Comparison of ENCODE assay signal across 12 mouse cellular contexts in genomic region chr7:52467135-52467534, GRCm38 (mm10).
DNase-seq lines count a peak whose midpoint lies in the region; ATAC-seq and TF ChIP-seq lines count a peak whose summit lies in the region.
"Had no signal": no experiment of that assay in that cellular context is flagged by ENCODE, and none has a peak within 500 bp of the region (broad histone marks: within the 10 kb centered on the region; RNA-seq: fewer than 3 reads in every experiment).

No protein-coding gene starts in this region.

- no peaks in the 10 kb centered on the region for H3K36me3 ChIP-seq in heart, postnatal 0 days (replicated peaks; ENCODE audit: control insufficient read depth, insufficient read depth, low read length)
- H3K36me3 ChIP-seq in liver, embryonic 14.5 days (replicated peaks; ENCODE audit: control insufficient read depth, insufficient read depth, low read depth), result no peaks in the 10 kb centered on the region
- no peaks in the 10 kb centered on the region for H3K36me3 ChIP-seq in MEL (ENCODE audit: control insufficient read depth in 1 of 2, insufficient read depth in 2 of 2, low read length in 2 of 2)
- H3K36me3 ChIP-seq: limb, embryonic 10.5 days; lung, embryonic 15.5 days; midbrain, embryonic 10.5 days had no signal

- DNase-seq in heart, postnatal 0 days (ENCODE audit: low spot score), result no peak
- no peak for DNase-seq in heart, postnatal 4 days
- no peak for DNase-seq in liver, embryonic 14.5 days (ENCODE audit: low read depth in 3 of 3, low spot score in 3 of 3)
- DNase-seq in liver (no peak), MEL (ENCODE audit: low read depth, low spot score) (peak; percentile 29)
- DNase-seq in retina, embryonic 14.5 days (ENCODE audit: low spot score), result peak; percentile 32
- DNase-seq in adrenal gland, adult 8-10 months, result no peak
- DNase-seq: cerebellum, postnatal 25 days had no signal

- H3K79me2 ChIP-seq in MEL (ENCODE audit: control insufficient read depth, insufficient read depth, low read length, poor library complexity), result no peaks in the 10 kb centered on the region

- H3K9me3 ChIP-seq in heart, postnatal 0 days (replicated peaks; ENCODE audit: control insufficient read depth, low read length), result no peaks in the 10 kb centered on the region
- no peaks in the 10 kb centered on the region for H3K9me3 ChIP-seq in liver, embryonic 14.5 days (ENCODE audit: control insufficient read depth, low read length)
- H3K9me3 ChIP-seq in MEL (replicated peaks; ENCODE audit: insufficient read depth, low read length), result no peaks in the 10 kb centered on the region
- H3K9me3 ChIP-seq: limb, embryonic 10.5 days; lung, embryonic 15.5 days; midbrain, embryonic 10.5 days had no signal

- H3K4me3 ChIP-seq in heart, postnatal 0 days (ENCODE audit: low read depth, low read length), result no peak overlapping the region
- no peak overlapping the region for H3K4me3 ChIP-seq in liver, embryonic 14.5 days (ENCODE audit: insufficient read depth in 1 of 2, low read depth in 2 of 2, low read length in 2 of 2)
- H3K4me3 ChIP-seq in MEL (ENCODE audit: control insufficient read depth in 1 of 2, insufficient read depth in 1 of 2, low read depth in 2 of 2, low read length in 2 of 2), result no peak overlapping the region
- H3K4me3 ChIP-seq: limb, embryonic 10.5 days; lung, embryonic 15.5 days; midbrain, embryonic 10.5 days had no signal

- no peak overlapping the region for H3K4me2 ChIP-seq in heart, postnatal 0 days (ENCODE audit: low read depth, low read length)
- no peak overlapping the region for H3K4me2 ChIP-seq in liver, embryonic 14.5 days (ENCODE audit: low read depth)
- H3K4me2 ChIP-seq: lung, embryonic 15.5 days had no signal

- no peak overlapping the region for H3K9ac ChIP-seq in heart, postnatal 0 days (replicated peaks; ENCODE audit: low read depth, low read length)
- no peak overlapping the region for H3K9ac ChIP-seq in liver, embryonic 14.5 days (replicated peaks)
- no peak overlapping the region for H3K9ac ChIP-seq in MEL (ENCODE audit: control insufficient read depth, low read depth, low read length, poor library complexity, severe bottlenecking)
- H3K9ac ChIP-seq: lung, embryonic 15.5 days had no signal

- H3K27ac ChIP-seq in heart, postnatal 0 days (ENCODE audit: low read depth), result no peak overlapping the region
- no peak overlapping the region for H3K27ac ChIP-seq in liver, embryonic 14.5 days
- no peak overlapping the region for H3K27ac ChIP-seq in MEL (ENCODE audit: control insufficient read depth, low read depth, low read length)
- H3K27ac ChIP-seq: limb, embryonic 10.5 days; lung, embryonic 15.5 days; midbrain, embryonic 10.5 days had no signal

- H3K27me3 ChIP-seq in heart, postnatal 0 days (ENCODE audit: control insufficient read depth, insufficient read depth, low read length), result no peaks in the 10 kb centered on the region
- H3K27me3 ChIP-seq in liver, embryonic 14.5 days (ENCODE audit: control insufficient read depth, insufficient read depth, low read length), result no peaks in the 10 kb centered on the region
- no peaks in the 10 kb centered on the region for H3K27me3 ChIP-seq in MEL (ENCODE audit: control insufficient read depth in 1 of 2, insufficient read depth in 2 of 2, low read length in 2 of 2)
- H3K27me3 ChIP-seq: lung, embryonic 15.5 days had no signal

- no peaks in the 10 kb centered on the region for H3K4me1 ChIP-seq in heart, postnatal 0 days (ENCODE audit: control insufficient read depth, insufficient read depth)
- H3K4me1 ChIP-seq in liver, embryonic 14.5 days (replicated peaks; ENCODE audit: control insufficient read depth in 2 of 2, insufficient read depth in 2 of 2, low read length in 1 of 2), result no peaks in the 10 kb centered on the region
- no peaks in the 10 kb centered on the region for H3K4me1 ChIP-seq in MEL (ENCODE audit: control insufficient read depth in 1 of 2, insufficient read depth in 2 of 2, low read length in 2 of 2)
- H3K4me1 ChIP-seq: limb, embryonic 10.5 days; lung, embryonic 15.5 days; midbrain, embryonic 10.5 days had no signal

- no peak for TF ChIP-seq EP300 in heart, postnatal 0 days (IDR thresholded peaks at IDR 0.05; ENCODE audit: low read depth)
- no peak for TF ChIP-seq EP300 in liver, embryonic 14.5 days (IDR thresholded peaks at IDR 0.05; ENCODE audit: low read depth)
- no peak for TF ChIP-seq EP300 in MEL (IDR thresholded peaks at IDR 0.05; ENCODE audit: low read depth in 1 of 2, low read length in 2 of 2)

- ATAC-seq in heart, postnatal 0 days (ENCODE audit: insufficient read depth, low read depth), result no peak
- no peak for ATAC-seq in liver, embryonic 14.5 days (ENCODE audit: insufficient read depth)
- ATAC-seq: intestine, embryonic 16.5 days had no signal

- no peak for TF ChIP-seq POLR2A in MEL (IDR thresholded peaks at IDR 0.05; ENCODE audit: control insufficient read depth in 1 of 2, insufficient read depth in 1 of 2, low read depth in 1 of 2, low read length in 2 of 2, poor library complexity in 1 of 2)

- peak; percentile 25 for TF ChIP-seq RAD21 in MEL (IDR thresholded peaks at IDR 0.05; ENCODE audit: low read depth, low read length)

- TF ChIP-seq CTCF in heart, postnatal 0 days (IDR thresholded peaks at IDR 0.05; ENCODE audit: low read depth), result peak; percentile 15
- peak; percentile 12; the same call in 1 of the 2 replicates for TF ChIP-seq CTCF in liver, embryonic 14.5 days (IDR thresholded peaks at IDR 0.05; ENCODE audit: low read depth)
- peak in 2 of 3 experiments; percentile 30 to 31; a peak in 2 of 6 replicates for TF ChIP-seq CTCF in MEL (IDR thresholded peaks at IDR 0.05 in 2 of 3, conservative IDR thresholded peaks at IDR 0.05 in 1 of 3; ENCODE audit: control insufficient read depth in 1 of 3, insufficient read depth in 1 of 3, low read depth in 2 of 3, low read length in 3 of 3, poor library complexity in 1 of 3, severe bottlenecking in 1 of 3)

TF ChIP-seq in MEL, 35 proteins besides CTCF, POLR2A, EP300 and RAD21:
- TF ChIP-seq SMC3 (IDR thresholded peaks at IDR 0.05; ENCODE audit: low read depth, low read length) (peak; percentile 54), MAZ (IDR thresholded peaks at IDR 0.05; ENCODE audit: low read depth, low read length) (no peak)

Comparison
In these comparisons a context has a peak if more than half of its experiments do, and no peak if none do; other contexts are left out.
1. DNase-seq: peak in MEL (single experiment) and retina, embryonic 14.5 days (single experiment); none in heart, postnatal 0 days (single experiment), heart, postnatal 4 days (single experiment), liver, embryonic 14.5 days (0 of 3), liver (single experiment) and adrenal gland, adult 8-10 months (single experiment).
2. Peak in every context shown above with its lines, with median percentiles within 50 percentile points of each other: CTCF ChIP-seq.